Mouse (Mus musculus): Measurements from ENCODE around the gene Isoc2a. TPM values are rescaled to one million over a fixed set of nuclear protein-coding genes. Genes with fewer than 3 reads are reported as not detected.
A peak's percentile ranks its signal among the peaks of the same experiment; 100 is the strongest.

Isoc2a gene
- total RNA-seq, 2 experiments from 2014 or later, result 11.3 to 12.6 TPM

DNA sequence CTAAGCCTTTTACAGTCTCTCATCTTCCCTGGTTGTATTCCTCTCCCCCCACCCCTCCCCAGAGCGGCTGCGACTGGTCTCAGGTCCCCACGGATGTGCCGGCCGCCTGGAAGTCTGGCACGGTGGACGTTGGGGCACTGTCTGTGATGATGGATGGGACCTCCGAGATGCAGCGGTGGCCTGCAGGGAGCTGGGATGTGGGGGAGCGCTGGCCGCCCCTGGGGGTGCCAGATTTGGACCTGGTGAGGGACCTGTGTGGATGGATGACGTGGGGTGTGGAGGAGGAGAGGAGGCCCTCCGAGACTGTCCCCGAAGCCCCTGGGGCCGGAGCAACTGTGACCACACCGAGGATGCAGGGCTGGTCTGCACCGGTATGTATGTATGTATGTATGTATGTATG, 51.4 kb downstream of the Isoc2a start:
- Histone ChIP-seq H3K27ac (no peak overlapping the region), H3K4me3 (no peak overlapping the region)
- no peak for TF ChIP-seq CTCF (IDR thresholded peaks at IDR 0.05)
- intact Hi-C loops (cut with DNase I), result no loop called here
- no peak for DNase-seq (ENCODE audit: extremely low spot score in 1 of 2, low spot score in 2 of 2)

DNA sequence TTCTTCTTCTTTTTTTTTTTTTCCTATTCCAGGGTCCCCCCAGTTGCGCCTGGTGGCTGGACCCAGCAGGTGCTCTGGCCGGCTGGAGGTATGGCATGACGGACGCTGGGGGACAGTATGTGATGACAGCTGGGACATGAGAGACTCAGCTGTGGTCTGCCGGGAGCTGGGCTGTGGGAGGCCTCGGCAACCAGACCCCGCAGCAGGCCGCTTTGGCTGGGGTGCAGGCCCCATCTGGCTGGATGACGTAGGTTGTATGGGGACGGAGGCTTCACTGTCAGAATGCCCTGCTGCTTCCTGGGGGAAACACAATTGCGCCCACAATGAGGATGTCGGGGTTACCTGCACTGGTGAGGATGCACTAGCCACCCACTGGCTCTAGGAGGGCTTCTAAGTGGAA, 56.1 kb downstream of the Isoc2a start:
- TF ChIP-seq CTCF (IDR thresholded peaks at IDR 0.05), result no peak
- DNase-seq (ENCODE audit: extremely low spot score in 1 of 2, low spot score in 2 of 2), result no peak
- H3K27ac ChIP-seq, result no peak overlapping the region
- no peak overlapping the region for H3K4me3 ChIP-seq
- intact Hi-C loops (cut with DNase I), result no loop called here

DNA sequence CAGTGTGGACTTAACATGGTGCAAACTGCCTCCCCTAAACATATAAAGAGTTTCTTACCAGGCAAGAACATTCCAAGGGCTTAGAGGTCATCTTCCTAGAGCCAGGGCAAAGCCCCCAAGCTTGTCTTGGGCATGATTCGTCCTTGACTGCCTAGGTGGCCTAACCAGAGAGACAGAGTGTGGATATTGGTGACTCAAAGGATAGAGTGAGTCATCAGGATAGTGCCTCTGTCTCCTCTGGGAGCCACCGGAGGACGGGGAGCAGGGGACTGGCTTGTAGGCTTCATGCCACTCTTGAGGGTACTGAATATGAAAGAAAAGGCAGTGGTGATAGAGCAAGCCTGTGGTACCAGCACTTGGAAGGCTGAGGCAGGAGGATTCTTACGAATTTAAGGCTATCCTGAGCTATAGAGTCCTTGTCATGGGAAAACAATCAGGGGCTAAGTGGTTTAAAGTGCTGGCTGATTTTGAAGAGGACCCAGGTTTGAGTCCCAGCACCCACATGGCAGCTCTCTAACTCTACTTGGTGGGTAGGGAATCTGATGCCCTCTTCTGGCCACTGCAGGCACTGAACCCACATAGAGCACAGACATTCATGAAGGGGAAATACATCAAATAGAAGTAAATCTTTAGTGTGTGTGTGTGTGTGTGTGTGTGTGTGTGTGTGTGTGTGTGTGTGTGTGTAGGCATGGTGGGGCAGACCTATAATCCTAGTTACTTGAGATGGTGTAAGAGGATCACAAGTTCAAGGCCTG, 57.4 kb downstream of the Isoc2a start:
- peak; percentile 5; the same call in 1 of the 2 replicates for TF ChIP-seq CTCF (IDR thresholded peaks at IDR 0.05)
- DNase-seq (ENCODE audit: extremely low spot score in 1 of 2, low spot score in 2 of 2), result no peak
- Histone ChIP-seq H3K27ac (no peak overlapping the region), H3K4me3 (no peak overlapping the region)
- intact Hi-C loops (cut with DNase I), result no loop called here

DNA sequence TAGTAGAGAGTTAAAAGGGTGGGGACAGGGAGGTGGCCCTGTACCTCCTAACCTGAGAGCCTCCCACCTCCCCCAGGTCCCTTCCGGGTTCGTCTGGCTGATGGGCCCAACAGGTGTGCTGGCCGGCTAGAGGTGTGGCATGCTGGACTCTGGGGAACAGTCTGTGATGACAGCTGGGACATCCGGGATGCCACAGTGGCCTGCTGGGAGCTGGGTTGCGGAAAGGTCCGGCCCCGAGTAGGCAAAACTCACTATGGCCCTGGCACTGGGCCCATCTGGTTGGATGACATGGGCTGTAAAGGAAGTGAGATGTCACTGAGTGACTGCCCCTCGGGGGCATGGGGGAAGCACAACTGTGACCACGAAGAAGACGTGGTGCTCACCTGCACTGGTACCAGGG, 59.9 kb downstream of the Isoc2a start:
- no peak overlapping the region for H3K4me3 ChIP-seq
- intact Hi-C loops (cut with DNase I), result no loop called here
- DNase-seq (ENCODE audit: extremely low spot score in 1 of 2, low spot score in 2 of 2), result no peak
- TF ChIP-seq CTCF (IDR thresholded peaks at IDR 0.05), result no peak
- H3K27ac ChIP-seq, result no peak overlapping the region

DNA sequence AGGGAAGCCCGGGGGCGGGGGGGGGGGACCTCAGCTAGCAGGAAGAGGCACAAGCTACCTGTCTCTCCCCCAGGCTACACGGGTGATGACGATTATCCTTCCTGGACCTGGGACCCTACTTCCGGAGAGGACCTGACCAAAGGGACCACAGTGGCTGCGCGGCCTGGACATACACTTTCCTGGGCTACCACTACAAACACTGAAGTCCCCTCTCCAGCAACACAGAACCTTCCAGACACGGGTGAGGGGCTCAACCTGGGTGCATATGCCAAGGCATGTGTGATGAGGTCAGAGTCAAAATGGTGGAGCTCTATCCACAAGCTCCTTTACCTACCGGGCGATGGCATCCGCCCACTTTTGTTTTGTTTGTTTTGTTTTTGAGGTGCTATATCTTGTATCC, 60.4 kb downstream of the Isoc2a start:
- no peak for DNase-seq (ENCODE audit: extremely low spot score in 1 of 2, low spot score in 2 of 2)
- TF ChIP-seq CTCF (IDR thresholded peaks at IDR 0.05), result no peak
- no peak overlapping the region for H3K4me3 ChIP-seq
- intact Hi-C loops (cut with DNase I), result no loop called here
- no peak overlapping the region for H3K27ac ChIP-seq

DNA sequence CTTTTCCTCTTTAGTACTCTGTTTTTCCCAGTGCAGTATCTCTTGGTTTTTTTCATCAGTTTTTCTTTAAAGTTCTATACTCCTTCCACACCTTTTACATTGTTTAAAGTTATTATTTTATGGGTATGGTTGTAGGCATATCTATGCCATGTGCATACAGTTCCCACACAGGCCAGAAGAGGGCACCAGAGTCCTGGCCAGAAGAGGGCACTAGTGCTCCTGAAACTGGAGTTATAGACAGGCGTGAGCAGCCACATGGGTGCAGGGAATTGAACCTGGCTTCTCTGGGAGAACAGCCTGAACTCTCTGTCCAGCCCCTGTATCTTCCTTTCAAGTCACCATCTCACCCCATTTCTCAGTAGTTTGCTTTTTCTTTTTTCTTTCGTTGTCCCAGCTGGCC, 61.5 kb downstream of the Isoc2a start:
- peak; percentile 52 to 68 for DNase-seq (ENCODE audit: extremely low spot score in 1 of 2, low spot score in 2 of 2)
- Histone ChIP-seq H3K27ac (no peak overlapping the region), H3K4me3 (no peak overlapping the region)
- TF ChIP-seq CTCF (IDR thresholded peaks at IDR 0.05), result peak; percentile 92
- intact Hi-C loops (cut with DNase I), result loop anchor here (2.0 kb wide), 1 partner anchor 72 kb away; no protein-coding TSS in a partner anchor

DNA sequence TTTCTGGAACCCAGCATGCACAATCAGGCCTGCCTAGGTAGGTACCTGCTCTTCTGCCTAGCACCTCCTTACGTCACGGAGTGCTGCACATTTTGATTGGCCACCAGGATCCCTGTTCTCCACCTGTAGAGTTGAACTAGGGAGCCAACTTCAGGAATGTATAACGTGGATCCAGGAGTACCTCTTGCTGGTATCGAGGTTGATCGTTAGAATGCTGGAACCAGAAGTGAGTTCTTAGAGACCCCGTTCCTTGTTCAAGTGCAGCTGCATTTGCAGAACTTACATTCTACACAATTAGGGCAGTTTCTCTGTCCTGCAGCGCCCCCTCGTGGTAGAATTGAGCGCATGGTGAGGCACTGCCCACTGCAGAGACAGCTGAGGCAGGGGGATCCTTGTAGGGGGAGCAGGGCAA, 63.1 kb downstream of the Isoc2a start:
- intact Hi-C loops (cut with DNase I), result loop anchor here (1.0 to 5.0 kb wide), 3 partner anchors 29 to 383 kb away; partner anchors contain the start of gene Zfp579
- peak; percentile 85 for TF ChIP-seq CTCF (IDR thresholded peaks at IDR 0.05)
- peak; percentile 74 to 81 for DNase-seq (ENCODE audit: extremely low spot score in 1 of 2, low spot score in 2 of 2)
- Histone ChIP-seq H3K4me3 (no peak overlapping the region), H3K27ac (no peak overlapping the region)

DNA sequence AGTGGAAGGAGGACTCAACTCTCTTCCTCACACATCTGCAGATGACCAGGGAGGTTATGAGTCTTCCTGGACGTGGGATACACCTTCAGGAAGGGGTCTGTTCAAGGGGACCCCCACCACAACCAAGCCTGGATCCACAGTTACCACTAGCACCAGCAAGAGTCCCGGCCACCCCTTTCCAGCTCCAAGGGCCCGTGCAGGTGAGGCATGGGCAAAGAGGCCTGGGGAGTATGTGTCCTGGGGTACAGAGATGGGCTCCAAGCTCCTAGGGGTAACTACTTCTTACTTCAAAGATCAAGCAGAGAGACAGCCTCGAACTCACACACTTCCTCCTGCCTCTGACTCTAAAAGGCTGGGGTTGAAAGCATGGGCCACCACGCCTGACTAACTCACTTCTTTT, 65.7 kb downstream of the Isoc2a start:
- no peak overlapping the region for H3K27ac ChIP-seq
- intact Hi-C loops (cut with DNase I), result loop anchor here (1.0 to 5.0 kb wide), 4 partner anchors 22 to 385 kb away; partner anchors contain the start of genes Sbk2 and Zfp579
- TF ChIP-seq CTCF (IDR thresholded peaks at IDR 0.05), result no peak
- no peak for DNase-seq (ENCODE audit: extremely low spot score in 1 of 2, low spot score in 2 of 2)
- no peak overlapping the region for H3K4me3 ChIP-seq

DNA sequence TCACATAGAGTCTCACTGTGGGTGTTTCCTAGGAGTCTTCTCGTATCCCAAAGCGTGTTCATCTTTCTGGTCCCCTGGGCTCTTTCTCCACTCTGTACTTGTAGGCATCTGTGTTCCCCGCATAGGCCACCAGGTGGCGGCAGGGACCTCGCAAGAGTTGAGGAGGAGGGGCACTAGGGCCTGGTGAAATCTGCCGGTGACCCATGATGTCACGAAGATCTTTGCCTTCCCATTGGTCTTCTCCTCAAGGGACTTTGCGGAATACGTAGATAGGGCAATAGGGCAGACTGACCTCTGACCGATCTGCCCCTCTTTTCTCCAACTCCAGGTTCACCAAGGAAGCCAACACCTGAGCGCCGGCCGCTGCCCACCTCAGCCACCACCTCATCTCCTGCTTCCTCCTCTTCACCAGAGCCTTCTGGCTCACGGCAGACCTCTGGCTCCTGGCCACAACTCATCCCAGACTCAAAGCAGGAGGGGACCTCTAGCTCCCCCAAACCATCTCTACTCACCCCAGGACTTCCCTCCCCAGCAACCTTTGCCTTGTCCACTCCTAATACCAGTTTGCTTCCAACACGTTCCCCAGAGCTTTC, 66.4 kb downstream of the Isoc2a start:
- H3K27ac ChIP-seq, result peak overlapping the region; percentile 70
- H3K4me3 ChIP-seq, result peak overlapping the region; percentile 49
- intact Hi-C loops (cut with DNase I), result loop anchor here (1.0 to 5.0 kb wide), 4 partner anchors 21 to 386 kb away; partner anchors contain the start of genes Sbk2 and Zfp579
- DNase-seq (ENCODE audit: extremely low spot score in 1 of 2, low spot score in 2 of 2), result peak; percentile 90 to 93
- TF ChIP-seq CTCF (IDR thresholded peaks at IDR 0.05), result peak; percentile 98

Other genes with a start within 250 kb of the Isoc2a start
- 10 to 100 TPM; 15.4 to 20.8 TPM for gene Tmem86b, start 245.7 kb upstream of the Isoc2a start, total RNA-seq (2021)
- 100 to 1,000 TPM; 144 to 151 TPM for gene Ppp6r1, start 218.1 kb upstream of the Isoc2a start, total RNA-seq (2021)
- 100 to 1,000 TPM in 1 of 2 experiments, 10 to 100 TPM in 1; 99.9 to 102 TPM for gene Hspbp1, start 192.1 kb upstream of the Isoc2a start, total RNA-seq (2021)
- 100 to 1,000 TPM; 425 to 440 TPM for gene Brsk1, start 186.5 kb upstream of the Isoc2a start, total RNA-seq (2021)
- gene Tmem150b, start 151.9 kb upstream of the Isoc2a start, total RNA-seq (2021), result not detected
- gene Kmt5c, start 137.0 kb upstream of the Isoc2a start, total RNA-seq (2021), result 10 to 100 TPM; 23.8 to 31.1 TPM
- gene Cox6b2, start 124.1 kb upstream of the Isoc2a start, total RNA-seq (2021), result 1 to 10 TPM; 3.8 to 4.8 TPM
- not detected for gene Fam71e2, start 105.9 kb upstream of the Isoc2a start, total RNA-seq (2021)
- gene Il11, start 94.3 kb upstream of the Isoc2a start, total RNA-seq (2021), result under 1 TPM; 0.36 to 0.58 TPM
- not detected for gene Tmem190, start 94.2 kb upstream of the Isoc2a start, total RNA-seq (2021)
- gene Tmem238, start 87.5 kb upstream of the Isoc2a start, total RNA-seq (2021), result 1 to 10 TPM; 2.5 to 4.0 TPM
- 100 to 1,000 TPM; 421 to 437 TPM for gene Rpl28, start 84.3 kb upstream of the Isoc2a start, total RNA-seq (2021)
- 100 to 1,000 TPM; 104 to 117 TPM for gene Ube2s, start 64.6 kb upstream of the Isoc2a start, total RNA-seq (2021)
- gene Shisa7, start 32.5 kb upstream of the Isoc2a start, total RNA-seq (2021), result 100 to 1,000 TPM; 134 to 138 TPM
- gene Isoc2b, start 6.9 kb upstream of the Isoc2a start, total RNA-seq (2021), result 1 to 10 TPM; 6.9 to 9.3 TPM
- under 1 TPM; 0.27 to 0.28 TPM for gene Gm36210, start 29.4 kb downstream of the Isoc2a start, total RNA-seq (2021)
- 10 to 100 TPM; 15.8 to 16.4 TPM for gene Zfp628, start 38.1 kb downstream of the Isoc2a start, total RNA-seq (2021)
- gene Nat14, start 44.9 kb downstream of the Isoc2a start, total RNA-seq (2021), result 100 to 1,000 TPM in 1 of 2 experiments, 10 to 100 TPM in 1; 99.7 to 109 TPM
- 1 to 10 TPM; 2.8 to 4.4 TPM for gene Ssc5d, start 48.6 kb downstream of the Isoc2a start, total RNA-seq (2021)
- under 1 TPM in 1 of 2 experiments, not detected in 1; 0.91 TPM for gene Sbk2, start 87.3 kb downstream of the Isoc2a start, total RNA-seq (2021)
- gene Sbk3, start 94.0 kb downstream of the Isoc2a start, total RNA-seq (2021), result 1 to 10 TPM; 1.1 to 1.5 TPM
- 10 to 100 TPM; 28.9 to 33.0 TPM for gene Zfp579, start 119.0 kb downstream of the Isoc2a start, total RNA-seq (2021)
- gene Zfp524, start 137.3 kb downstream of the Isoc2a start, total RNA-seq (2021), result 1 to 10 TPM; 6.3 to 6.5 TPM
- gene Fiz1, start 137.5 kb downstream of the Isoc2a start, total RNA-seq (2021), result 10 to 100 TPM; 24.1 to 26.3 TPM
- gene Gm44973, start 138.3 kb downstream of the Isoc2a start, total RNA-seq (2021), result not detected
- 10 to 100 TPM; 36.3 to 40.3 TPM for gene Zfp865, start 143.2 kb downstream of the Isoc2a start, total RNA-seq (2021)
- 10 to 100 TPM; 53.3 to 59.1 TPM for gene Ccdc106, start 143.4 kb downstream of the Isoc2a start, total RNA-seq (2021)
- not detected for gene 4632433K11Rik, start 157.0 kb downstream of the Isoc2a start, total RNA-seq (2021)
- gene Zfp784, start 161.3 kb downstream of the Isoc2a start, total RNA-seq (2021), result 1 to 10 TPM; 4.2 to 5.5 TPM
- 10 to 100 TPM; 30.5 to 32.5 TPM for gene Zfp580, start 174.4 kb downstream of the Isoc2a start, total RNA-seq (2021)
- 100 to 1,000 TPM; 183 to 187 TPM for gene U2af2, start 185.0 kb downstream of the Isoc2a start, total RNA-seq (2021)
- gene Epn1, start 203.1 kb downstream of the Isoc2a start, total RNA-seq (2021), result 100 to 1,000 TPM; 470 to 471 TPM
- not detected for gene Rfpl4, start 239.8 kb downstream of the Isoc2a start, total RNA-seq (2021)
- gene Rasl2-9, start 248.8 kb downstream of the Isoc2a start, total RNA-seq (2021), result under 1 TPM in 1 of 2 experiments, not detected in 1; 0.58 TPM

Measured in left cerebral cortex, adult 2 months (tissue).